Mouse (Mus musculus) layer of hippocampus, adult 2 months (tissue): ENCODE data around the gene Edem2. TPM values are rescaled to one million over a fixed set of nuclear protein-coding genes. Genes with fewer than 3 reads are reported as not detected.
A peak's percentile ranks its signal among the peaks of the same experiment; 100 is the strongest.

Source experiments
- DNase-seq, 2 experiments: peaks; one replicate each; pipeline ENCODE4 v3.0.0; 2022; ENCODE audit warnings: low spot score in 2 of 2
- H3K27ac ChIP-seq: fragments of 200-600 bp; 2 replicates; pipeline ENCODE4 v1.8.1; 2022
- H3K4me3 ChIP-seq: fragments of 200-600 bp; 2 replicates; pipeline ENCODE4 v1.8.1; 2022; ENCODE audit warnings: mild to moderate bottlenecking
- CTCF ChIP-seq: fragments of 200-600 bp; conservative IDR thresholded peaks from 2 replicates; pipeline ENCODE4 v1.8.1; 2022; ENCODE audit warnings: antibody characterized with exemption, mild to moderate bottlenecking, moderate library complexity
- total RNA-seq, 2 experiments: library from RNA; stranded (reverse); gene quantifications; 2 replicates each; pipeline ENCODE4 v1.2.3; 2021

The Edem2 gene
- total RNA-seq, 2 experiments from 2014 or later = 23.6 to 24.8 TPM

- peak; percentile 73 for TF ChIP-seq CTCF
- H3K27ac ChIP-seq = no peak overlapping the region
- DNase-seq = no peak
- no peak overlapping the region for H3K4me3 ChIP-seq
Measured at GRCm38 (mm10) chr2:155668461-155668860, 60.8 kb downstream of the Edem2 start.

DNA sequence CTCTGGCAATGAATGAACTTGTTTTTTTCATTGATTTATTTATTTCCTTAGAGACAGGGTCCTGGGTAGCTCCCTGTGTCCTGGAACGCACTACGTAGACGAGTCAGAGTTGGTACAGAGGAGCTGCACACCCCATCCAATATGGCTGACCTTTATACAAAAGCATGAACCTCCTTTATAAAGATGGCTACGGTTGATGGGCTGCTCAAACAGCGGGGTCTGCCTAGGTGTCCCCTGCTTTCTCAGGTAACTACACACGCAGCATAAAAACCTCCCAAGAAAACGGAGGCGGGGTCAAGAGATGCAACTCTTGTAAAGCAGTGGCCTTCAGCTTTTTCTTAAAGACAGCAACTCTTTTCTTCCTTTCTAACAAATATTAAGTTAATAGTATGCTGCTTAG, 61.4 kb downstream of the Edem2 start:
- TF ChIP-seq CTCF = no peak
- DNase-seq = no peak
- H3K27ac ChIP-seq = no peak overlapping the region
- no peak overlapping the region for H3K4me3 ChIP-seq

DNA sequence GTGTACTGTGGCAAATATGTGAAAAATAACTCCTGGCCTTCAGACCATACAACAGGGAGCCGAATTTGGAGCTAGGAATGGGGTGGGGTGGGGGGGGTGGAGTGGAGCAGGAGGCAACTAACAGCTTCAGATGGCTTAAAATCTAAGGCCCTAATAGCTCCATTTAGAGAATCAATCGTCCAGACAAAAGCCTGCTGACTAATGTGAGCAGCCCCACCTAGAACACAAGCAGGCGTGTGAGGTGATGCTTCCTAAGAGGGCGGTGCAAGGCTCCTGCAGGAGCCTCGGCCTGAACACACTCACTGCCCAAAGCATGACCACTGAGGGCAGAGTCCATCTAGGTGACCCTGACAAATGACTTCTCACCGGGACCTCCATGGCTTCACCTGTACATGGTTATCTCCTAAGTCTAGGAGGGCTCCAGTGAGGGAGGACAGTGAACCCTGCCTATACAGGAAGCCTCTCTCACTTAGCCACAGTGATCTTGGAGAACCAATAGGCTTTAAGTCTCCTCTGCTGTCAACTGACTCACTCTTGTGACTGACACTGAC, 65.3 kb downstream of the Edem2 start:
- no peak for TF ChIP-seq CTCF
- no peak for DNase-seq
- Histone ChIP-seq H3K27ac (peak overlapping the region; percentile 80), H3K4me3 (no peak overlapping the region)

GRCm38 (mm10) chr2:155663097-155663496, 66.2 kb downstream of the Edem2 start:
- H3K27ac ChIP-seq = peak overlapping the region; percentile 80
- peak; percentile 67 to 79 for DNase-seq
- TF ChIP-seq CTCF = peak; percentile 88
- no peak overlapping the region for H3K4me3 ChIP-seq

DNA sequence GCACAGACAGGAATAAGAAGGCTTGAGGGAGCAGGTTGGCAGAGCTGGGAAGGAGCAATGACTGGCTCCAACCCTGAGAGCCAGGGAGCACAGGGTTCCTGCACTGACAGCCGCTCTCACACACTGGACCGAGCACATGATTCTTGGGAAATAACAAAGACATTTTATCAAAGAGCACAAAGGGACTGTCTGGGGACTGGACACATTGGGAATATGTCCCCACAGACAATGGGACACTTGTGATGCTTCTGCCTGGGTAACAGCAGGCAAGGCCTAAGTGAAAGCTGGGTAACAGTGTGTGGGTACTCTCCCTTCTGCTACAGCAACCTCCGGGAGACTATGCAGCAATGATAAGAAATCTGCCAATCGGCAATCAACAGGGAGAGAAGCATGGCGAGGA, 66.9 kb downstream of the Edem2 start:
- peak in 1 of 2 experiments; percentile 41 for DNase-seq
- TF ChIP-seq CTCF = no peak

DNA sequence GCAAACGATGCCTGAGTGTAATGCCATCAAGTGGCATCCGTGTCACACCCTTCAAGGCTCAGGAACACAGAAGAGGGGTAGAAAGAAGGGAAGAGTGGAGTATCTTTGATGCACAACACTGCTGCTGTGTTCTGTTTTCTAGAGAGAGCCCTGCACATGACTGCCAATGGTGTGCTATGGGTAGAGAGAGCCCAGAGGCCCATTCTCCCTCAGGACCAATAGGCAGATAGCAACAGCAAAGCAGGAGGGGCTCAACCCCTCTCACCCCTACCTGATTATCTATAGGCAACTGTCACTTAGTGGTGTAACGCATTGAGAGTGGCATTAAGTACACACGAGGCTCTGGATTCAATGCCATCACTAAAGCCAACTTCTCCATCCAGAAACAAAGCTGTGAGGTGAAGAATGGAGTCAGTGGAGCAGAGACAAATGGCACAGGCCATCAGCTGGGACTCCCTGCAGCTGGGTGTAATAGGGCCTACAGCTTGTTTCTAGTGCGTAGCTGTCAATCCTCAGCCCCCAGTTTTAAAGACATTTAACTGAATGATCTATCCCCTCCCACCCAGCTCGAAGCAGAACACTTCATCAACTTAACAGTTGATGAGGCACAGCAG, 73.4 kb downstream of the Edem2 start:
- Histone ChIP-seq H3K4me3 (no peak overlapping the region), H3K27ac (no peak overlapping the region)
- no peak for DNase-seq
- TF ChIP-seq CTCF = no peak

More for the DNA sequence above, 66.9 kb downstream of the Edem2 start:
- peak overlapping the region; percentile 80 for H3K27ac ChIP-seq
- no peak overlapping the region for H3K4me3 ChIP-seq

- DNase-seq = no peak
- H3K4me3 ChIP-seq = no peak overlapping the region
- no peak for TF ChIP-seq CTCF
- H3K27ac ChIP-seq = no peak overlapping the region
Measured at GRCm38 (mm10) chr2:155652618-155653017, 76.7 kb downstream of the Edem2 start.

Other genes with a start within 250 kb of the Edem2 start
- gene Acss2, start 211.5 kb downstream of the Edem2 start, total RNA-seq = 10 to 100 TPM; 62.6 to 70.8 TPM
- 100 to 1,000 TPM; 114 to 124 TPM for gene Ggt7, start 211.2 kb downstream of the Edem2 start, total RNA-seq
- 10 to 100 TPM; 25.6 to 26.2 TPM for gene Gss, start 136.7 kb downstream of the Edem2 start, total RNA-seq
- gene Myh7b, start 118.3 kb downstream of the Edem2 start, total RNA-seq = 1 to 10 TPM; 5.5 to 5.6 TPM
- 100 to 1,000 TPM; 159 to 164 TPM for gene Trpc4ap, start 37.1 kb downstream of the Edem2 start, total RNA-seq
- not detected for gene Gm17581, start 6.4 kb upstream of the Edem2 start, total RNA-seq
- gene Procr, start 21.6 kb upstream of the Edem2 start, total RNA-seq = under 1 TPM; 0.81 to 0.97 TPM
- 10 to 100 TPM; 36.8 to 38.5 TPM for gene Mmp24, start 45.9 kb upstream of the Edem2 start, total RNA-seq
- gene BC029722, start 90.0 kb upstream of the Edem2 start, total RNA-seq = 10 to 100 TPM; 52.2 to 52.8 TPM
- gene Eif6, start 97.5 kb upstream of the Edem2 start, total RNA-seq = 10 to 100 TPM; 61.7 to 65.1 TPM
- gene Fam83c, start 105.4 kb upstream of the Edem2 start, total RNA-seq = not detected
- 10 to 100 TPM; 73.6 to 81.6 TPM for gene Uqcc1, start 200.8 kb upstream of the Edem2 start, total RNA-seq
- not detected for gene Gm15557, start 211.3 kb upstream of the Edem2 start, total RNA-seq
- under 1 TPM in 1 of 2 experiments, not detected in 1; 0.15 TPM for gene Gdf5, start 215.9 kb upstream of the Edem2 start, total RNA-seq
- 10 to 100 TPM; 19.0 to 21.0 TPM for gene Cep250, start 227.0 kb upstream of the Edem2 start, total RNA-seq